Mouse (Mus musculus) spleen, adult 10 weeks (tissue): ENCODE measurements around the gene Gm49333. TPM values are rescaled to one million over a fixed set of nuclear protein-coding genes. Genes with fewer than 3 reads are reported as not detected.

Source experiments
- polyA plus RNA-seq: library from polyadenylated mRNA; stranded (reverse); fragments of 350-450 nt; fragmentation: Illumina TruSeq; extraction: RNeasy Lipid Tissue Mini Kit (QIAGEN cat#74804); gene quantifications from one replicate; pipeline ENCODE4 v1.2.3, GENCODE M21; 2015; ENCODE audit warnings: low replicate concordance; ENCODE audit not compliant: insufficient read depth

The Gm49333 gene
- polyA plus RNA-seq, result not detected

DNA sequence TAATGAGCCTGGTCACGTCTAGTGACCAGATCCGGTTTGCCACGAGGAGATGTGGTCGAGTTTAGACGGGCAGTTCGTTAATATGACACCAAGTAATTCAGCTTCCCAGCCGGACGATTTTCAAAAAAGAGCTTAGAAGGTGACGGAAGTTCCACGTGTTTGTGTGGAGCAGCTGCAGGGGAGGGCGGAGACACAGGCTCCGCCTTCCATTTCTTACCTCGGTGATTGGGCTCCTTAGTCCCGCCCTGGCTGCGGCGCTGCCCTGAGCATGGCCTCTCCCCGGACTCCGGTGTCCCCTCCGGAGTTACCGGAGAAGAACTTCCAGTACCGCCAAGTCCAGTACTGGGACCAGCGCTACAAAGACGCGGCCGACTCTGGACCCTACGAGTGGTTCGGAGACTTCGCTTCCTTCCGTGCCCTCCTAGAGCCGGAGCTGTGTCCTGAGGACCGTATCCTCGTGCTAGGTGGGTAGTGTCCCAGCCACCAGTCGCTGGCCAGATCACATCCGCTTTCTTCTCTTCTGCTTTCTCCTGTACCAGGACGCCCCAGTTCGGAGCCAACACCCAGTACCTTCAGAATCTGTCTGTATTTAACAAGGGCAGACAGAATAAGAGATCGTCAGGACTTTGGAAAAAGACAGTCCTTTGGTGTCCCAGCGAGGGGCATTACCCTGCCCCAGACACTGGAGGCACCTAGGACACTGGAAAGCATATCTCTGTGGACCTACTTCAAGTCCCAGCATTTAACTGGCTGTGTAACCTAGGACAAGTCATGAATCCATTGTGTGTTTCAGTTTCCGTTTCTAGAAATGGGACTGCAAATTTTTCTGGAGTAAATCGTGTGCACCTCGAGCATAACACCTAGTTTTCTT is at the start of gene Gm49333, which contains the start of the genes Eef1akmt4 and Alg3:
Gene Gm49333, plus strand, starts transcription at position 254 of the 871 bp plus-strand sequence.
Gene Eef1akmt4, plus strand, starts transcription at position 237 of the 871 bp plus-strand sequence.
Gene Alg3, minus strand, starts transcription at position 379 of the 871 bp plus-strand sequence.

DNA sequence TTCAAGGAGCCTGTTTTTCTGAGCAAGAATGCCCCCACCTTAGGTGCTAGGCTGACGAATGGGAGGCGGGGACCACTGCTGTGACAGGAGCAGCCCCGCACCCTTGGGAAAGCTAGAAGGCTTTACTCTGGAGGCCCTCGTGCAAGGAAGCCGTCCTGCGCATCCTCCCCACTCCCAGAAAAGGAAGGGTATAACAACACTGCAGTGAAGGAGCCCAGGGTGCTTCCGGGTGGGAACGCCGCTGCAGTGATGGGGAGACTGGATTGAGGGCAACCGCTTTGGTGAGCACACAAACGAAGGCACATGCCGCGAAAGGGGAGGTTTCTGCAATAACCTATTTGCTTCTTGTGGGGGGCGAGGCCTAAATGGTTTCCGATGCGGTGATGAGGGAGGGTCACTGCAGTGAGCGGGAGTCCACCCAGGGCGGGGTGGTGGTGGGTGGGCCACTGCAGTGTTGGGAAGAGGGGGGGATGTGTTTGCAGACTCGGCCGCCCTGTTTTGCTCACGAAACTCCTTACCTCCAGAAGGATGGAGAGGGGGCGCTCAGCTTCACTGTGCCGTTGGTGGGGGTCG is 22.0 kb upstream of the Gm49333 start, which contains the start of gene Vwa5b2:
Gene Vwa5b2, plus strand, starts transcription at position 106 of the 573 bp plus-strand sequence.

GRCm38 (mm10) chr16:20621191-20621990 is 10.0 kb downstream of the Gm49333 start, which contains the start of gene Camk2n2:
Gene Camk2n2 (minus strand): TSS chr16:20621287.

GRCm38 (mm10) chr16:20629731-20630634 is 18.6 kb downstream of the Gm49333 start, which contains the start of gene Ece2:
Gene Ece2 (plus strand): TSS chr16:20629828.

GRCm38 (mm10) chr16:20651076-20651946 is 39.9 kb downstream of the Gm49333 start, which contains the start of gene Psmd2:
Gene Psmd2 (plus strand): TSS chr16:20651652.

GRCm38 (mm10) chr16:20668013-20668412 is 56.6 kb downstream of the Gm49333 start, which contains the start of gene Eif4g1:
Gene Eif4g1 (plus strand): TSS chr16:20668313.

DNA sequence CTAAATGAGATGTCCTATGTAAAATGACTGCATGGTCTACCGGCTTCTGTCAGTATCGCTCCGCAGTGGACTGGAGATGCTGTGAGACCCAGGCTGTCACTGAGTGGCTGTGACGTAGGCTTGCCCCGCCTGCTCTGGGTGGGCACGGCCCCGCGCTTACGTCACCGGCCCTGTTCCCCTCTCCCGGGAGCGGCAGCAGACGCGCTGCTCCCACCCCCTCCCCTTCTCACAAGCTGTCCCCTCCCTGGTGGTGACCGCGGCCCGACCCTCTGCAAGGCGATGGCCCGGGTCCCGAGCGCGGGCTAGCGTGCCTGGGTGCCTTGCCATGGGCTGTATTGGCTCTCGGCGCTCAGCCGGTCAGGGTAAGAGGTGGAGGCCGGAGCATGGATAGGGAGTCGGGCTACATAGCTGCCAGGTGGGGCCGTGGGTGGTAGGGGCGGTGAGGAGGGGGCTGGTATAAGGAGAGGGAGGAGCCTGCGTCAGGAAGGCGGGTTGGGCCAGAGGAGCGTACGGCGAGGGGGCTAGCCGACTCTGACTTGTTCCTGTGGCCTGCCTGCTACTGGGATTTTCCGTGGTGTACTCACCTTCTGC is 81.8 kb downstream of the Gm49333 start, which contains the start of gene Fam131a:
Gene Fam131a, plus strand, starts transcription at position 131 of the 591 bp plus-strand sequence.

Other genes with a start within 250 kb of the Gm49333 start
- gene Abcc5, start 185.2 kb upstream of the Gm49333 start, polyA plus RNA-seq, result 77.0 TPM
- 44.1 TPM for gene Eif2b5, start 112.8 kb upstream of the Gm49333 start, polyA plus RNA-seq
- 19.2 TPM for gene Dvl3, start 94.6 kb upstream of the Gm49333 start, polyA plus RNA-seq
- gene Ap2m1, start 76.1 kb upstream of the Gm49333 start, polyA plus RNA-seq, result 187 TPM
- gene Abcf3, start 63.0 kb upstream of the Gm49333 start, polyA plus RNA-seq, result 47.3 TPM
- not detected for gene Vwa5b2, start 22.1 kb upstream of the Gm49333 start, polyA plus RNA-seq
- 6.3 TPM for gene Eef1akmt4, start within 50 bp of the Gm49333 start, polyA plus RNA-seq
- gene Alg3, start 125 bp downstream of the Gm49333 start, polyA plus RNA-seq, result 9.0 TPM
- gene Camk2n2, start 9.7 kb downstream of the Gm49333 start, polyA plus RNA-seq, result 0.37 TPM
- not detected for gene Ece2, start 18.2 kb downstream of the Gm49333 start, polyA plus RNA-seq
- gene Psmd2, start 40.0 kb downstream of the Gm49333 start, polyA plus RNA-seq, result 125 TPM
- 174 TPM for gene Eif4g1, start 56.7 kb downstream of the Gm49333 start, polyA plus RNA-seq
- gene Fam131a, start 81.6 kb downstream of the Gm49333 start, polyA plus RNA-seq, result 1.5 TPM
- 36.2 TPM for gene Polr2h, start 106.1 kb downstream of the Gm49333 start, polyA plus RNA-seq
- gene Clcn2, start 106.1 kb downstream of the Gm49333 start, polyA plus RNA-seq, result 1.6 TPM
- gene Chrd, start 121.5 kb downstream of the Gm49333 start, polyA plus RNA-seq, result 0.17 TPM
- not detected for gene Thpo, start 122.9 kb downstream of the Gm49333 start, polyA plus RNA-seq